Mouse (Mus musculus): Measurements from ENCODE around the gene Rtkn. TPM values are rescaled to one million over a fixed set of nuclear protein-coding genes. Genes with fewer than 3 reads are reported as not detected.
A peak's percentile ranks its signal among the peaks of the same experiment; 100 is the strongest.

Rtkn gene
- polyA plus RNA-seq, 1 experiment from 2014 or later, result 12.1 TPM

DNA sequence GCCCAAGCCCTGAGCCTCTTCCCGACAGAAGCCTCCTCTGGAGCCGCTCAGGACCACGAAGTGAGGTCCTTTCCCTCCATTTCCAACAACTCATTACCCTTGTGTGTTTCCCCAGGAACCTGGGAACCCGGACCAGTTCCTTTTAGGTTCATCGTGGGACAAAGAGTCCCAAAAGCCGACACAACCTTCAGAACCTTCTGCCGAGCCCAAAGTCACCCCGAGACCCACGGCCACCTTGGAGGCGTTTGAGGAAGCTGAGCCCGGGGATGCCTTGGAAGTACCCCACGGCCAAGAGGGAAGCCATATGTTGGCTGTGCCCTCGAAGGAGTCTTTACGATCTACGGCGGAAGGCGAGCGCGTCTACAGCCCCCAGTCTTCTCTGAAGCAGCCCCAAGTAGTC lies 26.2 kb downstream of the Rtkn start:
- no peak for ATAC-seq (ENCODE audit: insufficient read depth)
- no peak overlapping the region for H3K9ac ChIP-seq
- 8% methylated on average over 19 of the region's 19 CpGs for WGBS (ENCODE audit: insufficient replicate concordance)

DNA sequence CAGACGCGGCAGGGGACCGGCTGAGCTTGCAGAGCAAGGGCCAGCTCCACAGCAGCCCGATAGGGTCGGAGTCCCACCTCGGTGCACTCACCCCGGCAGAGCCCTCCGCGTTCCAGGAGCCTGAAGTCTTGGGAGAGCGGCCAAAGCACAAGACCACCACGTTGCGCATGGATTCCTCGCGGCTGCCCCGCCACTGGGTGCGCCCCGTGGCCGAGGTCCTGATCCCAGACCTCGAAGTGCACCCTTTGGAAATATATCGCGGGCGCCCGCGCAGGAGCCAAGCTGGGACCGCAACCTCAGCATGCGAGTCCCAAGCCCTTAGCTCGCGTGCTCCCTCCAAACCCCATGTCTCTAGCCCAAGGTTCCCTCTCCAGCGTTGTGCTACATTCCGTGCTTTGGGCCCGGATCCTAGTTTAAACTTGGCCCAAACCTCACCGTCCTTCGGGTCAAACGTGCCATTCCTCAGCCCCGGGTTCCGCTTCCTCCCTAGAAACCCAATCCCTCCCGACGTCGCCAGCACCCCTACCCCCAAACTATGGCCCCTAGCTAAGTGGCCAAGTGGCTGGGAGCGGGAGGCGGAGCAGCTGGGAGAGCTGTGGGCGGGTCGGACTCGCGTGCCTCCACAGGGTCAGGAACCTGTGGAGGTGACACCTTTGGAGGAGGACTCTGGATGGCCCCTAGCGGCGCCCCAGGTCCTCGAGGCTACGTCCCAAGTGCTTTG lies 26.8 kb downstream of the Rtkn start:
- Histone ChIP-seq H3K4me1 (replicated peaks) (peaks cover 24% of the 10 kb centered on the region), H3K27ac (replicated peaks) (no peak overlapping the region), H3K9me3 (replicated peaks) (no peaks in the 10 kb centered on the region), H3K4me2 (peak overlapping the region; percentile 68), H3K36me3 (replicated peaks) (no peaks in the 10 kb centered on the region), H3K9ac (no peak overlapping the region), H3K4me3 (replicated peaks) (peak overlapping the region; percentile 42), H3K27me3 (peaks cover 56% of the 10 kb centered on the region)
- WGBS (ENCODE audit: insufficient replicate concordance), result 2% methylated on average over 49 of the region's 49 CpGs
- no peak for ATAC-seq (ENCODE audit: insufficient read depth)

More for the DNA sequence above, 26.2 kb downstream of the Rtkn start:
- no peak overlapping the region for H3K27ac ChIP-seq (replicated peaks)
- no peaks in the 10 kb centered on the region for H3K9me3 ChIP-seq (replicated peaks)
- H3K36me3 ChIP-seq (replicated peaks), result no peaks in the 10 kb centered on the region
- peak overlapping the region; percentile 68 for H3K4me2 ChIP-seq
- peaks cover 62% of the 10 kb centered on the region for H3K27me3 ChIP-seq
- H3K4me1 ChIP-seq (replicated peaks), result peaks cover 23% of the 10 kb centered on the region
- peak overlapping the region; percentile 42 for H3K4me3 ChIP-seq (replicated peaks)

DNA sequence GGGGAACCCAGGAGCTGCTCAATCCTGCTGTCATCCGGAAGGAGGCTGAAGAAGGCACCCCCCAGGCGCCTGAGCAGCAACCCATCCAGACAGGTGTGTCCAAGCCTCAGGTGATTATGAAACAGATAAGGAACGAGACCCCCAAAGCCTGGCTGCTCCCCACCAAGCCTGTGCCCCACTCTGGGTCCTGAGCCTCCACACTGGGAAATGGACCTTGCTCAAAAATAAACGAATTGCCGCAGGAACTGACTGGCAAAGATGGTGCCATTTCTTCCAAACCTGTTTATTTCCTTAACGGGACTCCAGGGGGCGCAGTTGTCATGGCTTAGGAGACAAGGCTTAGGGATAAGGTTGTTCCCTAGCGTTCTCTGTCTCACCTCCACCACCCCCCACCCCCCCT lies 27.4 kb downstream of the Rtkn start:
- Histone ChIP-seq H3K27ac (replicated peaks) (no peak overlapping the region), H3K4me1 (replicated peaks) (peaks cover 30% of the 10 kb centered on the region), H3K4me3 (replicated peaks) (peak overlapping the region; percentile 42), H3K4me2 (peak overlapping the region; percentile 68), H3K9ac (no peak overlapping the region), H3K9me3 (replicated peaks) (no peaks in the 10 kb centered on the region), H3K36me3 (replicated peaks) (no peaks in the 10 kb centered on the region), H3K27me3 (peaks cover 50% of the 10 kb centered on the region)
- WGBS (ENCODE audit: insufficient replicate concordance), result 1% methylated on average over 8 of the region's 8 CpGs
- no peak for ATAC-seq (ENCODE audit: insufficient read depth)

DNA sequence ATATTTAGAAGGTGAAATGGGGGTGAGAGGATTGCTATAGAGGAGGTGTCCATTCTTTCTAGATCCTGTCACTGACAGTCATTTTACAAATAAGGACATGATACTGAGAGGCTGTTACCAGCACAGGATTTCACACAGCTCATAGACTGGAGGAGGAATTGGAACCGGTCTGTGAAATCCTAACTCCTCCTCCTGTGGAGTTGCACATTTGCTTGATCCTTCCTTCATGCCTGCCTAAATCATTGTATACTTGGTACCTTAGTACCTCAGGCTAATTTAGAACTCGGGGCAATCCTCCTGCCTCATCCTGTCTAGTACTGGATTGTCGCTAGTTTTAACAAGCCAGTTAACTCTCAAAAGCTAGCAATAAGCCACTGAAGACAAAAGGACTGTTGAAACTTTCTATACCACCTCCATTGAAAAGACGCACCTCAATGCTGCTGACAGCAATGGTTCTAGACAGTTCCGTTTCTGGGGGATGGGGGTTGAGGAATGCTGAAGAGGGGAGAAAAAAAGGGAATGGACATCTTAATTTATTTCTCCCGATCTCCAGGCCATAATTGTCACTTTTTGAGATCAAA lies 29.9 kb downstream of the Rtkn start:
- Histone ChIP-seq H3K9ac (peak overlapping the region; percentile 63), H3K9me3 (replicated peaks) (no peaks in the 10 kb centered on the region), H3K4me3 (replicated peaks) (peak overlapping the region; percentile 94), H3K27me3 (peaks cover 44% of the 10 kb centered on the region), H3K4me2 (peak overlapping the region; percentile 83), H3K4me1 (replicated peaks) (peaks cover 33% of the 10 kb centered on the region), H3K36me3 (replicated peaks) (no peaks in the 10 kb centered on the region), H3K27ac (replicated peaks) (peak overlapping the region; percentile 88)
- 5% methylated on average over 6 of the region's 6 CpGs for WGBS (ENCODE audit: insufficient replicate concordance)
- ATAC-seq (ENCODE audit: insufficient read depth), result peak; percentile 11

DNA sequence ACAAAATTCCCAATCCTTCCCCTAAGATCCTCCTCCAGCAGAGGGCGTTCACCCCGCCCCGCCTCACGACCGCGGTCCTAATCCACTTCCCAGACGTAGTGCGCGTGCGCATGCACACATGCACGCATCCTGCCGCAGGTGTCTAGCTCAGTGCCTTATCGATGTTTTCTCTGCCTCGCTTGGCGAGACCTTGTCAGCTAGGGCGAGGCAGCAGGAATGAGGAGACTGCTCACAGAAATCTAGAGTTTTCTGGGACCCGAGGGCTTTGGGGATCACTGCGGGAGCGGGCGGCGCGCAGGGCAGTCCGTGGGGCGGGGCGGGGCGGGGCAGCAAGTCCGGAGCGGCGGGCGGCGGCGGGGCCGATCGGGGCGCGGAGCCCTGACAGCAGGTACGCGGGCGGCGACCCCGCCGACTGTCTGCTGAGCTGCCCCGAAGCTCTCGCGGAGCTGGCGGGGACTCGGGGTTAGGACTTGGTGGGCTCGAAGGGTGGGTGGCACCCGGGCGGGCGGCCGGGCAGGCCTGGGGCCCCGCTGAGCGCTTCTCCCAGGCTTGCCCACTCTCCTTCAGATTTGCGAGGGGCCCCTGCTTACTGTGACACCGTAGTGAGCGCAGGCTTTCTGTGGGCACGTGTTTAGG lies 30.5 kb downstream of the Rtkn start, which contains the start of gene Dctn1:
Gene Dctn1 (plus strand): TSS at position 314 of the 636 bp plus-strand sequence.
- under 1% methylated on average over 58 of the region's 58 CpGs for WGBS (ENCODE audit: insufficient replicate concordance)
- peak; percentile 89 for ATAC-seq (ENCODE audit: insufficient read depth)
- Histone ChIP-seq H3K9me3 (replicated peaks) (no peaks in the 10 kb centered on the region), H3K4me3 (replicated peaks) (peak within 1 kb of the TSS; percentile 94), H3K4me2 (peak within 1 kb of the TSS; percentile 83), H3K36me3 (replicated peaks) (no peaks in the 10 kb centered on the region), H3K4me1 (replicated peaks) (peaks cover 33% of the 10 kb centered on the region), H3K27ac (replicated peaks) (peak within 1 kb of the TSS; percentile 88), H3K27me3 (peaks cover 38% of the 10 kb centered on the region), H3K9ac (peak within 1 kb of the TSS; percentile 96)

DNA sequence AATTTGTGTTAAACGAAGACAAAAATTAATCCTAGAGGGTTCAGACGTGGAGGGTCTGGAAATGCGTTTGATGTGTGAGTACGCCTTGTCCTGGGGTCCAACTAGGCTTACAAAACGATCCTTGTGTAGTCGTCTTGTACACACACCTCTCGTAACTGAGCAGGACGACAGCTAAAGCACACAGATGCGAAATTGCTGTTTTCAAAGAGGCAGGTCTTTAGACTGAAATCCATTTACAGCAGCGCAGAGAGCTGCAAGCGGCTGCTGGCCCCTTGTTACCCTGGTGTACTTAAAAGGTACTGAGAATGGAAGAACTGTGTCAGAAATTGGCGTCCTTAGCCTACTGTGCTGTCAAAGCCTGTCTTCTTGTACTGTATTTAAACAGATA lies 31.0 kb downstream of the Rtkn start:
- Histone ChIP-seq H3K36me3 (replicated peaks) (no peaks in the 10 kb centered on the region), H3K9ac (peak overlapping the region; percentile 96), H3K4me3 (replicated peaks) (peak overlapping the region; percentile 94), H3K27me3 (peaks cover 33% of the 10 kb centered on the region), H3K27ac (replicated peaks) (peak overlapping the region; percentile 88), H3K9me3 (replicated peaks) (no peaks in the 10 kb centered on the region), H3K4me1 (replicated peaks) (peaks cover 33% of the 10 kb centered on the region), H3K4me2 (peak overlapping the region; percentile 83)
- peak; percentile 1; the same call in 1 of the 2 replicates for ATAC-seq (ENCODE audit: insufficient read depth)
- WGBS (ENCODE audit: insufficient replicate concordance), result under 1% methylated on average over 12 of the region's 12 CpGs

DNA sequence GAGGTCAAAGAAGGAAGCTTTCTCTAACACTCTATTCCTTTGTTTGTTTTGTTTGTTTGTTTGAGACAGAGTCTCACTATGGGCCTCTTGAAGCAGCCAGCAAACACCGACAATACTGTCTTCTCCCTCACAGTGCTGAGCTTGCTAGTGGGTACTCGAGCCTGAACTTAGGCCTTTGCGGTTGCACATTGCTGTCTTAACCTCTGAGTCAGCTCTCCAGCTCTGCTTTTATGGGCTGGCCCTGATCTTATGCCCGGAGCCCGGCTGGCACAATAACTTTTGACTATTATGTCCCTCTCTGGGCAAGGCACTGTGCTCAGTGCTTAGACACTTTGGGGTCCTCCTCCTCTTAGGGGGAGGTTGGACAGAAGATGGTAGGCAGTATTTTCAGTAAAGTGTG lies 34.6 kb downstream of the Rtkn start:
- Histone ChIP-seq H3K4me1 (replicated peaks) (peaks cover 16% of the 10 kb centered on the region), H3K36me3 (replicated peaks) (no peaks in the 10 kb centered on the region), H3K9ac (no peak overlapping the region), H3K4me2 (no peak overlapping the region), H3K9me3 (replicated peaks) (no peaks in the 10 kb centered on the region), H3K27ac (replicated peaks) (no peak overlapping the region), H3K4me3 (replicated peaks) (no peak overlapping the region), H3K27me3 (no peaks in the 10 kb centered on the region)
- WGBS (ENCODE audit: insufficient replicate concordance), result 71% methylated on average over 5 of the region's 5 CpGs
- no peak for ATAC-seq (ENCODE audit: insufficient read depth)

DNA sequence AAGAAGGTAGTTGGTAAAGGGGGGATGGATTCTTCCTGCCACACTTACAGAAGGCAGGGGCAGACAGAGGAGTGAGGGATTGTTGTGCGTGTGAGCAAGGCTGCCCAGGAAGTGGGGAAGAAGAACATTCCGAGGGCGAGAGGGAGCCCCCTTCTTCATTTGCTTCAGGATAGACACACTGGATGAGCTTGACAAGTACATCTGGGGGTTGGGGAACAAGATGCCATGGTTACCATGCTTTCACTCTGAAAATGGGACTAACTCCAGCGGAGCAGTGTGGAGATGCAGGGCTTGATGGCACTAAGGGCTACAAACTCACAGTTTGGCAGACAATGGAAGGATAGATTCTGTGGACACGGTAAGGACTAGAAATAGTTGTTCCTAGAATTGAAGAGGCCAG lies 35.8 kb downstream of the Rtkn start:
- Histone ChIP-seq H3K36me3 (replicated peaks) (no peaks in the 10 kb centered on the region), H3K9ac (no peak overlapping the region), H3K4me3 (replicated peaks) (no peak overlapping the region), H3K27me3 (no peaks in the 10 kb centered on the region), H3K4me1 (replicated peaks) (peaks cover 11% of the 10 kb centered on the region), H3K27ac (replicated peaks) (no peak overlapping the region), H3K4me2 (no peak overlapping the region), H3K9me3 (replicated peaks) (no peaks in the 10 kb centered on the region)
- ATAC-seq (ENCODE audit: insufficient read depth), result no peak
- WGBS (ENCODE audit: insufficient replicate concordance), result 76% methylated on average over 5 of the region's 5 CpGs

DNA sequence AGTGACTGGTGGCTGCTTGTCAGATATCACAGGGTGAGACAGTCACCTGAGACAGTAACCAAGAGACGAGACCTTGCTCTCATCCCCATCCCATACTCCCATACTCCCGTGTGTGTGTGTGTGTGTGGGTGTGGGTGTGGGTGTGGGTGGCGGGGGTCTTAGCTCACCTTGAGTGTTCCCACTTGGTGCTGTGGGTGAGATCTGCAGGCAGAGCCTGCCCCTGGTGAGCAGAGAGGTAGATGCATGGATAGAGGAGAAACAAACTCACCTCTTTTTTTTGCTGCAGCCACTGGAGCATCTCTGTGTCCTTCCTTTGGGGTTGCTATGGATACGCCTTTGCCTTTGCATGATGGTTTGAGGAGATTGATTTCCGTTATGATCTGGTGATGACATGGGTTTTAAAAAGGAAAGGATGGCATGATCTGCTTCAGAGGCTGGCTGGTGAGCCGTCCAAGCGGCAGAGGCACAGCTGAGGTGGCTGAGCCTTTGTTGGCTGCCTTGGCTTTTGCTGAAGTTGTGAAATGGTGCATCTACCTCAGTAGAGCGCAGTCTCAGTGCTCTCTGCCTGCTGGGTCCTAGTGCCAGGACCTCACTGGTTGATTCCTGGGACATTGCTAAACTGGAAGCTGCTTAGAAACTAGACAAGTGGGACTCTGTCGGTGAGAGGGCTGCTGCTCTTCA lies 37.1 kb downstream of the Rtkn start:
- H3K27me3 ChIP-seq, result no peaks in the 10 kb centered on the region
- no peak overlapping the region for H3K4me3 ChIP-seq (replicated peaks)
- no peak overlapping the region for H3K4me2 ChIP-seq
- no peaks in the 10 kb centered on the region for H3K9me3 ChIP-seq (replicated peaks)
- WGBS (ENCODE audit: insufficient replicate concordance), result 65% methylated on average over 9 of the region's 9 CpGs
- H3K4me1 ChIP-seq (replicated peaks), result peaks cover 5% of the 10 kb centered on the region
- no peak overlapping the region for H3K27ac ChIP-seq (replicated peaks)
- H3K9ac ChIP-seq, result no peak overlapping the region
- ATAC-seq (ENCODE audit: insufficient read depth), result no peak
- H3K36me3 ChIP-seq (replicated peaks), result no peaks in the 10 kb centered on the region

DNA sequence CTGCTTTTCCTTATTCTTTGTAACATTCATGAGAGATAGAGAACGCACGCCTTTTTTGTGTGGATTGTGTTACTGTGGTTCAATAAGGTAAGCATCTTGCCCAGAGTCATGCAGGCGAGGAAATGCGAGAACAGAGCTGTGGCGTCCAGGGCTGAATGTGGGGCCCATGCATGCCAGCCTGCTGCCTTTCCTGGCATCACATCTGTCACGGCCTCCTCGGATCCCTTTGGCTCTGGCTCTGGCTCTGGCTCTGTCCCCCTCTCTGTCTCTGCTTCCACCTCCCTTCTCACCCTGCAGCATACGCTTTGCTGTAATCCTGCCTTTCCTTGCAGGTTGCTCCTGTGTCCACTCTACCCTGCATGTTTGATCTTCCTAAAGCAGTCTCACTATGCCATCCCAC lies 40.7 kb downstream of the Rtkn start:
- Histone ChIP-seq H3K9me3 (replicated peaks) (no peaks in the 10 kb centered on the region), H3K4me1 (replicated peaks) (peaks cover 7% of the 10 kb centered on the region; the same call in 1 of the 2 replicates), H3K4me2 (no peak overlapping the region), H3K27ac (replicated peaks) (no peak overlapping the region), H3K36me3 (replicated peaks) (no peaks in the 10 kb centered on the region), H3K4me3 (replicated peaks) (no peak overlapping the region), H3K9ac (no peak overlapping the region), H3K27me3 (no peaks in the 10 kb centered on the region)
- 83% methylated on average over 8 of the region's 8 CpGs for WGBS (ENCODE audit: insufficient replicate concordance)
- ATAC-seq (ENCODE audit: insufficient read depth), result no peak
